Mouse (Mus musculus) CH12.LX (cell line): ENCODE results near the gene Gse1. TPM values are rescaled to one million over a fixed set of nuclear protein-coding genes. Genes with fewer than 3 reads are reported as not detected.

Experiments used
- DNase-seq: peaks from one replicate; pipeline ENCODE4 v3.0.0-alpha.2; 2013; ENCODE audit errors: extremely low read depth
- H3K27ac ChIP-seq: 2 replicates; pipeline ENCODE4 v1.5.1; 2012; ENCODE audit warnings: low read depth, mild to moderate bottlenecking, control low read depth, moderate library complexity; ENCODE audit not compliant: insufficient read depth
- H3K27me3 ChIP-seq: replicated peaks from 2 replicates; pipeline ENCODE3; 2012; ENCODE audit warnings: inconsistent platforms
- H3K36me3 ChIP-seq, 2 experiments: replicated peaks in 1 of 2; 2 replicates each; pipeline versions ENCODE3 to v1.6.1; 2012; ENCODE audit warnings: inconsistent platforms in 1 of 2, low read length in 1 of 2, mild to moderate bottlenecking in 1 of 2, mixed read lengths in 1 of 2, moderate library complexity in 1 of 2; ENCODE audit not compliant: control insufficient read depth in 1 of 2, insufficient read depth in 1 of 2
- H3K4me1 ChIP-seq, 2 experiments: 2 replicates each; pipeline ENCODE4 v1.6.1; 2012; ENCODE audit warnings: inconsistent platforms in 1 of 2, moderate library complexity in 1 of 2; ENCODE audit not compliant: insufficient read depth in 2 of 2, control insufficient read depth in 1 of 2
- H3K4me2 ChIP-seq: 2 replicates; pipeline ENCODE4 v1.6.1; 2012; ENCODE audit warnings: low read depth, mild to moderate bottlenecking, control low read depth; ENCODE audit not compliant: poor library complexity, insufficient read depth, severe bottlenecking
- H3K4me3 ChIP-seq, 3 experiments: fragments of 150-350 bp in 1 of 3; sonication (generic) in 1 of 3; replicated peaks in 1 of 3; 2 replicates each; pipeline versions ENCODE3 to v1.5.1; 2011 to 2012; ENCODE audit warnings: low read depth in 2 of 3, low read length in 2 of 3, mild to moderate bottlenecking in 2 of 3, moderate library complexity in 2 of 3, control low read depth in 1 of 3, improper control_type of control experiment in 1 of 3, inconsistent platforms in 1 of 3, mixed read lengths in 1 of 3; ENCODE audit not compliant: poor library complexity in 1 of 3
- H3K79me2 ChIP-seq: replicated peaks from 2 replicates; pipeline ENCODE4 v1.6.1; 2012; ENCODE audit warnings: mild to moderate bottlenecking, moderate library complexity; ENCODE audit not compliant: control insufficient read depth, poor library complexity, insufficient read depth, severe bottlenecking; ENCODE audit errors: extremely low read depth
- H3K9ac ChIP-seq: 2 replicates; pipeline ENCODE4 v1.6.1; 2012; ENCODE audit warnings: low read depth, mild to moderate bottlenecking, control low read depth, moderate library complexity; ENCODE audit not compliant: insufficient read depth
- H3K9me3 ChIP-seq: replicated peaks from 2 replicates; pipeline ENCODE3; 2012; ENCODE audit warnings: low read length, inconsistent platforms, mixed read lengths
- BHLHE40 ChIP-seq: IDR thresholded peaks from 2 replicates; pipeline ENCODE4 v1.6.1; 2011; ENCODE audit warnings: mild to moderate bottlenecking, low read depth, low read length, improper control_type of control experiment
- CHD2 ChIP-seq: IDR thresholded peaks from 2 replicates; pipeline ENCODE4 v1.6.1; 2011; ENCODE audit warnings: low read length, improper control_type of control experiment
- EP300 ChIP-seq: IDR thresholded peaks from 2 replicates; pipeline ENCODE4 v1.6.1; 2011; ENCODE audit warnings: low read length, improper control_type of control experiment
- HCFC1 ChIP-seq: IDR thresholded peaks from 2 replicates; pipeline ENCODE4 v1.6.1; 2012; ENCODE audit warnings: low read depth, mild to moderate bottlenecking, inconsistent platforms, low read length, improper control_type of control experiment
- IRF4 ChIP-seq: IDR thresholded peaks from 2 replicates; pipeline ENCODE4 v1.6.1; 2014; ENCODE audit warnings: low read depth, mild to moderate bottlenecking, inconsistent platforms, low read length, improper control_type of control experiment
- JUN ChIP-seq: IDR thresholded peaks from 2 replicates; pipeline ENCODE4 v1.6.1; 2011; ENCODE audit warnings: low read depth, mild to moderate bottlenecking, low read length, improper control_type of control experiment, moderate library complexity; ENCODE audit not compliant: insufficient read depth
- MAZ ChIP-seq: IDR thresholded peaks from 2 replicates; pipeline ENCODE4 v1.6.1; 2012; ENCODE audit warnings: low read depth, mild to moderate bottlenecking, inconsistent platforms, low read length, improper control_type of control experiment, moderate library complexity
- MEF2A ChIP-seq: IDR thresholded peaks from 2 replicates; pipeline ENCODE4 v1.6.1; 2014; ENCODE audit warnings: low read depth, mild to moderate bottlenecking, inconsistent platforms, low read length, improper control_type of control experiment, borderline replicate concordance
- POLR2A ChIP-seq: IDR thresholded peaks from 2 replicates; pipeline ENCODE4 v1.6.1; 2011; ENCODE audit warnings: low read depth, mild to moderate bottlenecking, improper control_type of control experiment, low read length
- RAD21 ChIP-seq: IDR thresholded peaks from 2 replicates; pipeline ENCODE4 v1.6.1; 2011; ENCODE audit warnings: low read depth, mild to moderate bottlenecking, low read length, improper control_type of control experiment, moderate library complexity
- SIN3A ChIP-seq: IDR thresholded peaks from 2 replicates; pipeline ENCODE4 v1.6.1; 2012; ENCODE audit warnings: low read length, improper control_type of control experiment, inconsistent platforms
- SMC3 ChIP-seq: IDR thresholded peaks from 2 replicates; pipeline ENCODE4 v1.6.1; 2011; ENCODE audit warnings: low read depth, low read length, improper control_type of control experiment
- USF1 ChIP-seq: IDR thresholded peaks from 2 replicates; pipeline ENCODE4 v1.6.1; 2014; ENCODE audit warnings: low read depth, mild to moderate bottlenecking, inconsistent platforms, low read length, improper control_type of control experiment
- ZMIZ1 ChIP-seq: IDR thresholded peaks from 2 replicates; pipeline ENCODE4 v1.6.1; 2012; ENCODE audit warnings: low read depth, mild to moderate bottlenecking, inconsistent platforms, low read length, improper control_type of control experiment
- ZNF384 ChIP-seq: IDR thresholded peaks from 2 replicates; pipeline ENCODE4 v1.6.1; 2012; ENCODE audit warnings: low read depth, low read length, improper control_type of control experiment, inconsistent platforms
- dilution Hi-C: fragments of 300-500 bp; cut with MboI; formaldehyde crosslinking; loops from 2 replicates; pipeline ENCODE4 v1.14.3; 2020; ENCODE audit warnings: low sequenced_read_pairs; ENCODE audit not compliant: extremely low pct_unique_long_range_greater_than_20kb, extremely low pct_ligation_motif_present
- in situ Hi-C: fragments of 300-500 bp; cut with MboI; formaldehyde crosslinking; loops from 3 replicates; pipeline ENCODE4 v1.14.3; 2019; ENCODE audit warnings: low sequenced_read_pairs, low pct_ligation_motif_present, low pct_unique_long_range_greater_than_20kb, mixed read lengths
- polyA plus RNA-seq: library from polyadenylated mRNA; unstranded; fragments of >175 nt; gene quantifications from 2 replicates; pipeline ENCODE4 v1.2.1, GENCODE M21; 2012; ENCODE audit warnings: low read depth; ENCODE audit not compliant: insufficient read length
- total RNA-seq, 2 experiments: library from RNA; depleted of rRNA; stranded (reverse); fragments of 300-350 nt in 1 of 2; fragments of >200 nt in 1 of 2; gene quantifications; 2 replicates each; pipeline ENCODE4 v1.2.3; 2012 to 2014

Gse1 gene
- total and polyA plus RNA-seq, 3 experiments = 1.3 to 9.8 (median 8.5) TPM

DNA sequence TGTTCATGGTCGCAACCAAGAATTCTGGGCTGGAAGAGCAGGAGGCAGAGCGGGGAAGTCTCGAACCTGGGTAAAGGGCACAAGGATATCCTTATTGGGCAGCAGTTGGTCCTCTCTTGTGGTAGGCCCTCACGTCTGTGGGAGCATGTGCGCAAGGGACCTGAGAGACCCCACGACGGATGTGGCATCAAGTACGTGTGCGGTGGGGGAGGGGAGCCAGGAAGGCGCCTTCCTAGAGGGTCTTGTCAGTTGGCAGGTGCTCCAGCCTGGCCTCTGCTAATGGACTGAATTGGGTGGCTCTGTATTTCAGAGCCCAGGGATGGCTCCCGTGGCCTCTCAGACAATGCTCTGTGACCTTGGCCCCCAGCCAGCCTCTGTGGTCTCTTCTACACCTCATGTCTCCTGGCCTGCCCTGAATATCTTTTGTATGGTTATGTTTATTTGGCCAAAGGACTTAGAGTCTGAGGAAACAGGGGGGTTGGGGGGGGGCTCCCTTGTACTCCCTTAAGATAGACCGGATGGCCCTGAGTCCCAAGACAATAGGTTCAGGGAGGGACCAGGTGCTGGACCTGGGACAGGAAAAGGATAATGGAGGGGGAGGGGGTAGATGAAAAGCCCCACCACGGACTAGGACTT is 245.6 kb downstream of the Gse1 start:
- Histone ChIP-seq H3K27me3 (no peaks in the 10 kb centered on the region), H3K4me2 (no peak overlapping the region), H3K36me3 (no peaks in the 10 kb centered on the region), H3K4me1 (peaks cover 28 to 51% of the 10 kb centered on the region in 2 experiments), H3K27ac (no peak overlapping the region), H3K79me2 (no peaks in the 10 kb centered on the region), H3K9me3 (no peaks in the 10 kb centered on the region), H3K9ac (no peak overlapping the region), H3K4me3 (no peak overlapping the region)
- no peak for DNase-seq
- dilution Hi-C loops (no loop called here), in situ Hi-C loops (loop anchor here (5.0 kb wide), 1 partner anchor 37 kb away; no protein-coding TSS in a partner anchor)
- TF ChIP-seq ZMIZ1 = no peak
- no peak for TF ChIP-seq MEF2A
- TF ChIP-seq BHLHE40 = no peak
- TF ChIP-seq MAZ = no peak
- TF ChIP-seq HCFC1 = no peak
- TF ChIP-seq SMC3 = no peak
- TF ChIP-seq JUN = no peak
- no peak for TF ChIP-seq ZNF384
- TF ChIP-seq SIN3A = no peak
- TF ChIP-seq USF1 = no peak

GRCm38 (mm10) chr8:120474496-120475235 is 246.4 kb downstream of the Gse1 start:
- no peaks in the 10 kb centered on the region for H3K36me3 ChIP-seq
- no peaks in the 10 kb centered on the region for H3K27me3 ChIP-seq
- in situ Hi-C loops = loop anchor here (5.0 kb wide), 1 partner anchor 37 kb away; no protein-coding TSS in a partner anchor
- H3K79me2 ChIP-seq = no peaks in the 10 kb centered on the region
- no peak overlapping the region for H3K4me2 ChIP-seq
- H3K27ac ChIP-seq = no peak overlapping the region
- TF ChIP-seq IRF4 (no peak), CHD2 (no peak), JUN (no peak), EP300 (no peak), RAD21 (no peak), POLR2A (no peak)
- no peak overlapping the region for H3K9ac ChIP-seq
- peaks cover 31 to 56% of the 10 kb centered on the region in 2 experiments for H3K4me1 ChIP-seq
- dilution Hi-C loops = no loop called here
- H3K4me3 ChIP-seq = no peak overlapping the region
- H3K9me3 ChIP-seq = no peaks in the 10 kb centered on the region
- no peak for DNase-seq
